Mouse (Mus musculus): ENCODE results near the gene Sgca.
"Not testable (repeated sequence)": the region's sequence is repeated elsewhere in the genome, so short reads cannot be mapped to it uniquely, and the experiment has no call there.

- not testable (repeated sequence) for TF ChIP-seq CTCF (IDR thresholded peaks at IDR 0.05; ENCODE audit: control insufficient read depth, insufficient read depth, low read length); POLR2A (IDR thresholded peaks at IDR 0.05; ENCODE audit: borderline replicate concordance, control insufficient read depth, low read depth, low read length)
Observed at GRCm38 (mm10) chr11:94969709-94970108, 6.4 kb downstream of the Sgca start.

Measured in bone marrow, adult 2 months (tissue).